Mouse (Mus musculus) lung, postnatal 25 days (tissue): ENCODE measurements at regions not wholly inside any gene's neighbourhood (a gene's known extent, or its start where the extent isn't known, plus 50 kb on each side); places are given as distances from the start of the nearest gene placed in this dataset.

ENCODE experiments used
- DNase-seq: peaks from one replicate; pipeline ENCODE4 v3.0.0; 2022; ENCODE audit warnings: low spot score

DNA sequence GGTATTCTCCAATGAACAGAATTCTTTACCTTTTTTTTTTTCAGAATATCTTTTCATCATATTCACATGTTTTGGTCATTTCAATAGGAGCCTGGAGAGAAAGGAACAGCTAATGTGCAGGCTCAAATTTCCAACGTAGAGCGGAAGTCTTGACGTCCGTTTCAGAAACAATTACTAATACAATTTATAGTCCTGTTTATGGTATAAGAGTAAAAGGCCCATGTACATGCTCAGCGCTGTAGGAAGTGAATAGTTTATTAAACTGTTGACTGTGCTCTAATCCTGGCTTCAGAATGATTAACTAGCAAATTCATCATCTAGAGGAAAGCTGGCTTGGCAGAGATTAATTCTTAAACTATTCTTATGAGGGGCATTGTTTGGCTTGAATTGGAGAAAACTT, 142.1 kb downstream of the Pik3r1 start:
- no peak for DNase-seq

GRCm38 (mm10) chr13:101624179-101624581, 143.8 kb downstream of the Pik3r1 start:
- DNase-seq, result no peak

GRCm38 (mm10) chr13:101622649-101623048, 145.4 kb downstream of the Pik3r1 start:
- no peak for DNase-seq

DNA sequence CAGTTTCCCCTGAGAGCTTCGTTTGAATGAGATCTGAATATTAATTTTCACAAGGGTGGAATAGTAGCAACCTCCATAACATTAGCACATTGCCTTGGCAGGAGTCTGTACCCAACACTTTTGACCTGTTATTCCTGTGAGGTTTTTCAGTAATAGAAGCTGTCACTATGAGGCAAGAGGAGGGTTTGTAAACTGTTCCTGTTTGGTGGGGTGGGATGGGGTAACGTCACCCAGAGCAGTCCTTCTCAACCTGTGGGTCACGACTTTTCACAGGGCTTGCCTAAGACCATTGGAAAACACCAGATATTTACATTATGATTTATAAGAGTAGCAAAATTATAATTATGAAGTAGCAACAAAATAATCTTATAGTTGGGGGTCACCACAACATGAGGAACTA, 147.4 kb downstream of the Pik3r1 start:
- DNase-seq, result no peak

- DNase-seq, result no peak
Measured at GRCm38 (mm10) chr13:101619154-101619553, 148.9 kb downstream of the Pik3r1 start.

DNA sequence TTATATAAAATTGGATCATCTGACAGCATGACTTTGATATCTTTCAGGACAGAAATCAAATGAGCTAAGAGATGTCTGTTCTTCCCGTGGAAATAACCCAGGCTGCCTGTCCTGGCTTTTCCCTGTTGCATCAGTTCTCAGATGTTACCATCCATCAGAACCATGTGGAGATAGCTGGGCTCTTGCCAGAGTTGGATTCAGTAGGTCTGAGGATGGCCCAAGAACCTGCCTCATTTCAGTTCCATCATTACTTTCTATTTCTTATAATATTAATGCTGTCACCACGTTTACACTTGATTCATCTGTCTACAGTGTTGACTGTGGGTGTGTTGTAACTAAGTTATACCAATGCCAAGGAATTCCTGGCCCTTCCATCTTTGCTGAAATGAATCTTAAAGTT, 155.2 kb downstream of the Pik3r1 start:
- no peak for DNase-seq

DNA sequence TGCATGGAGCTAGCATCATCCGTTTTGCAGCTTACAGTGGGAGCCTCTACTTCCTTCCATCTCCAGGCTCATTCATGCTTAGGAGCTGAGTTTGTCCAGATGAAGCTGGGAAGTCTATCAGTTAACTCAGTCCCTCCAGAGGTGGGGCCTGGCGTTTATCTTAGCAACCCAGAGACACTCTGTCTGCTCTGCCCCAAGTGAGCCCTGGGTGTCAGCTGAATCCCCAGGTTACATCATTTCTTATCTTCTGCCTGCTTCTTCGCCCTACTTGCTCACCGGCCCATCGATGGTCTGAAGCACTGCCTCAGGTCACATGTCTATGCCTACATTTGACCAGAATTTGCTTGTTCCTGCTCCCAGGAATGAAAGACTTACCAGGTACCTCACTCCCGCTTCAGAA, 156.3 kb downstream of the Pik3r1 start:
- no peak for DNase-seq

- no peak for DNase-seq
Measured at GRCm38 (mm10) chr13:101606184-101606730, 161.8 kb downstream of the Pik3r1 start.

GRCm38 (mm10) chr13:101605685-101606084, 162.3 kb downstream of the Pik3r1 start:
- no peak for DNase-seq

- DNase-seq, result no peak
Measured at GRCm38 (mm10) chr13:101605051-101605450, 163.0 kb downstream of the Pik3r1 start.

DNA sequence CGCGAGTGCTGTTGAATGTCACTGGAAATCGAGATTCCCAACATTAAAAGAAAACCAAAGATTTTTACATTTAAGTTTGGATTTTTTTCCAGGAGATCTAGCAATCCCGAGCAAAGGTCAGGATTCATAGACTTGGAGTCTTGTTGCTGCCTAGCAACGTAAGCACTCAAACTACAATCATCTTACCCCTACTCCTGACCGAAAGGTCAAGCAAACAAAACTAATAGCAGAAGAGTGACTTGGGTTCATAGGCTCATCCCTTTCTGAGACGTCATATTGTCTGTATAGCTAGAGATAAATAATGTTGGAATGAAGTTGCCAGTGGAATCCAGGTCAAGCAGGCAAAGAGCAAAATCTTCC, 169.9 kb downstream of the Pik3r1 start:
- no peak for DNase-seq

DNA sequence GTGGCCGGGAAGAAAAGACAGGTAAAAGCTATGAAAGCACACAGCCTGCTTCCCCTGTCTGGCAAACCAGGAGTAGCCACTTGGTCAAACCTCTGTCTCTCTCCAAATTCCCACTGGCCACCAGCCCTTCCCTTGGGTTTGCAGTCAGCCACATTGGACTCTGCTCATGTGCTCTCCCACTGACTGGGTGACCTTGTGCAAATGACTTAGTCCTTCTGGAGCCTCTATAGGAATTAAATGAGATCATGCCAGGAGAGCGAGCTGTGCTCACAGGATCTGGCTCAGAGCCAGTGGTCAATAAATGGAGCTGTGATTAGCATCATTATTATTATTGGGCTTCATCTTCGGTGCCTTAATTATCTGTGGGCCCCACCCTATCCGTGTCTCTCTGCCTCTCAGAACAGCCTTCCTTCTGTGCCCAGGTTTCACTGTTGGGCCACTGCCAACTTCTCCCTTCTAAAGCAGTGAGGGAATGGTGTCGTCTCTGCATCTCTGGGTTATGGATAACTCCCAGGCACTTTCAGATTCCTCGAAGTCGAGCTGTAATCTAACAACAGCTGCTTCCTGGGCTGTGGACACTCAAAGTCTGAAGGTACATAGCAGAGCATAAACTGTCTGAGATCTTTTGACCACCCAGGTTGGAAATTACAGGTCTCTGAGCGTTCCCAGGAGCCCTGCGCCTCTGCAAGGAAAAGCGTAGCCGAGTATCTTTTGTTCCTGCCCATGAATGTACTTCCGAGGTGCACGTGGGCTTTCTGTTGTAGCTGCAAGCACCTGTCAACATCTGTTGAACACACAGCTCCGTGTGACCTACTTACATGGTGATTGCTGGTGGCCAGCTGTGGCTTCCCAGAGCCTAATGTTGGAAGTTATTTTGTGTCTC, 170.5 kb downstream of the Pik3r1 start:
- no peak for DNase-seq

DNA sequence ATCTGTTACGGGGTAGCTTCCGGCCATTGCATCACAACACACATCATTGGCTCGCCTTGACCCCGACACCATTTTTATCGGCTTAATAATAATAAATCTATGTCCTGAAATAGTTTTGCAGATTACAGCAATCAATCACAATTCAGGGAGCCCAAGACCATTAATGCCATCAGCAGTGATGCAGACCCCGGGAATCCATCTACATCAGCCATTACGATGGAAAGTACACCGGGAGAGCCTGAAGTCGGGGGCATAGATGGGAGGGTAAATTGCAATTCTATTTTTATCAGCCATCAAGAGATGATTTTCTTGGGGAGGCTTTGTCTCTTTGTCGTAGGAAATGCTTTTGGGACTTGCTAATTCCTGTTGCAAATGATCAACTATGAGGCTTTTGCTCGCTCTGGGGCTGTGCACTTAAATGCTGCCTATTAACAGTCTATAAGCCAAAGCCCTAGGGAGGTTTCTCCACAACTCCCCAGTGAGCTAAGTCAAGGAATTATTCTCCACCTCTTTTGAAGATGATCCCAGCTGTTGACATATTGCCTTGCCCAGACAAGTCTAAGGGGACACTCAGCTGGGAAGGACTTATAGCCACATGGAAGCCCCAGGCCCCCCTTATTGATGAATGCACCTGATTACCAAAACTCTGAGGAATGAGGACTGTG, 173.4 kb downstream of the Pik3r1 start:
- DNase-seq, result no peak

- DNase-seq, result no peak
Measured at GRCm38 (mm10) chr13:101592355-101592754, 175.7 kb downstream of the Pik3r1 start.

DNA sequence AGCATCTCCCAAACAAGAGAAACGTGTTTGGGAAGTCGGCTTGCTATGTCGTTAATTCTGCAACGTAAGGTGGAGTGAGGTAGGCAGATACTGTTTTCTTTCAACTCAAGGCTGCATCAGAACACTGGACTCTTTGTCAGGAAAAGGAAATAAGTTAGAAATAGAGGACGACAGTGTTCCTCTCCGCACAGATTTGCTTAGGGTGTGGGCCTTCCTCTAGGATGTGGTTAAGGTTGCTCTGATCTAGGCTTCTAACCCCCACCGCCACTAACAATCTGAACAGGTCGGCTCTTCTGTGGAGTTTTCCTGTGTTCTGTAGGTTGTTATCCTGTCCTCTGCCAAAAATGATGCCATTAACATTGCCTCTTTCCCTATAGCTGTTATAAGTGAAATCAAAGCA, 179.1 kb downstream of the Pik3r1 start:
- DNase-seq, result no peak

DNA sequence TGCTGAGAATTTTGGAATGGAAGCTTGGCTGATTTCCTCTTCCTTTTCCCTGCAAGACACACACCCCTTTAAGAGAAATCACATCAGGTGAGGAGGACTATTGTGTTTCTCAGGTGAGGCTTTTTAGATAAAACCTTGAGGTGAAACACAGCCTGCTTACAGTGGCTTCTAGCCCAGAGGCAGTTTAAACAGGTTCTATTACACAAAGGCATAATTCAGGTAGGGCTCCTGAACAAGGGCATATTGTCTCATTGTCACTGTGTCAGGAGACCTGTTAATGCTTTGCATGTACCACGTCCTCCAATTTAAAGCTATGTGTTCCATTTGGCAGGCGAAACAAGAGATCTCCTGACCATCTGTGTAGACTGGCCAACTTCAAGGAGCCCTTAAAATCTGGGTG, 181.2 kb downstream of the Pik3r1 start:
- DNase-seq, result no peak

- no peak for DNase-seq
Measured at GRCm38 (mm10) chr13:101576481-101576880, 191.5 kb downstream of the Pik3r1 start.

DNA sequence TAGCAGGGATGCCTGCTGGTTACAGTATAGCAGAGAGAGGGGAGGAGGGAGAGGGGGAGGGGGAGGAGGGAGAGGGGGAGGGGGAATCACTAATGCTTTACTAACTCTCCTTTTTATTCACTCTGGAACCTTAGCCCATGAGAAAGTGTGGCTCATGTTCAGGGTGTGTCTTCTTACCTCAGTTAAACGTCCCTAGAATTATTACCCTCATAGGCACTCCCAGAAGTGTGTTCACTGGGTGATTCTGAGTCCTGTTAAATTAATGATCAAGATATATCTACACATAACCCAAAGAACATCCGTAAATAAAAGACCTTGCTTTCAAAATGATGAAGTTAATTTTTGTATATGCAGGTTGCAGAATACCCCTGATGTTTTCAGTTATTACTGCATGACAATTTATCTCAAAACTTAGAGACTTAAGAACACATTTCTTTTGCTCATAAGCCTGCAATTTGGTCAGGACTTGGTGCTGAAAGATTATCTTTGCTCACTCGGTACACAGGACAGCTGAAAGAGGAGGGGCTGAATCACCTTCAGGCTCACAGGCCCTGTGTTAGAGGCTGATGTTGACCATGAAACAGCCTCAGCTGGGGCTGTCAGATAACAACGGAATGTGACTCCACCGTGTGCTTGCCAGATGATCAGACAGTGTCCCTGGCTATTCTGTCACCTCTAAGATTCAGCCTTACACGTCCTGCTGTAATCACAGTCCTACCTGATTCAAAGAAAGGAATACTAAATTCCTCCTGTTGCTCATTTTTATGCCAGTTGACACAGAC, 195.0 kb downstream of the Pik3r1 start:
- no peak for DNase-seq

GRCm38 (mm10) chr13:101572246-101572645, 195.8 kb downstream of the Pik3r1 start:
- no peak for DNase-seq

- no peak for DNase-seq
Measured at GRCm38 (mm10) chr13:101570034-101570433, 198.0 kb downstream of the Pik3r1 start.

- DNase-seq, result no peak
Measured at GRCm38 (mm10) chr13:101568985-101569631, 198.9 kb downstream of the Pik3r1 start.

GRCm38 (mm10) chr13:101565323-101565722, 202.7 kb downstream of the Pik3r1 start:
- DNase-seq, result no peak
